Mouse (Mus musculus): ENCODE results near the gene 4932438A13Rik.
A peak's percentile ranks its signal among the peaks of the same experiment; 100 is the strongest.

Gene 4932438A13Rik

GRCm38 (mm10) chr3:36862721-36863275 is at the start of gene 4932438A13Rik:
4932438A13Rik (plus strand) TSS chr3:36863104.
- peak; percentile 86 for DNase-seq (ENCODE audit: low read depth)

DNA sequence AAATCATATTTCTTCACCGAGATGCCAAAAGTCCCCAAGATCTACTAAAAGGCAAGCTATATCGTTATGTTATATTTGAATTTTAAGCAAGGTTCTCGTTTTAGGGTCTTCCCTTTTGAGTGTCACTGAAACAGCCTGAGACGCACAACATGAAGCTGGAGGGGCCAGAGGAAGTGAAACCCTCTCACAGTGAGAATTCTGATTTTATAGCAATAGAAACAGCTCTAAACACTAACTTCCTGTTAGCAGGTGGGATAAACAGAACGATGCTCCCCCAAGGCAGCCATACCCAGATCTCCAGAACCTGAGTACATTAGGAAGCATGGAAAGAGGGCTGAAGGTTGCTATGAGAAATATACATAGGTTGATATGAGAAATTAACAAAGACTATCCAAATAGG is 46.3 kb upstream of the 4932438A13Rik start:
- no peak for DNase-seq (ENCODE audit: low read depth)

GRCm38 (mm10) chr3:36819402-36819801 is 43.5 kb upstream of the 4932438A13Rik start:
- no peak for DNase-seq (ENCODE audit: low read depth)

DNA sequence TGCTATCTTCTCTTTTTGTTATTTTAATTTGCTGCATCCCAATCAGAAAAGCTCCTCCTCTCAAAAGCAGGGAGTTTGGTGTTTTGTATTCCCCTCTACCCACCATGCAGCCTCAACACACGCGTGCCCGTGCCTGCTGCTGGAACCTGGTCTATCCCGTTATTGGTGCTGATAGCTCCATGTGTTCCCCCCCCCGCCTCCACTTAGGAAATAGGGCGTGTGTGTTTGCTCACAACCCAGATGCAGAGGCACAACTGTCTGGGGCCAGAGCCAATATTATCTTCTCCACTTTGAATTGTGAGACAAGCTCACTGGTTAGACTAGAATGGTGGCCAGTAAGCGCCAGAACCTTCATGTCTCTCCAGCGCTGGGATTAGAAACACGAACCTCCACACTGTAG is 41.9 kb upstream of the 4932438A13Rik start:
- no peak for DNase-seq (ENCODE audit: low read depth)

- DNase-seq (ENCODE audit: low read depth) = no peak
These were observed 37.8 kb upstream of the 4932438A13Rik start for GRCm38 (mm10) chr3:36825098-36825497.

DNA sequence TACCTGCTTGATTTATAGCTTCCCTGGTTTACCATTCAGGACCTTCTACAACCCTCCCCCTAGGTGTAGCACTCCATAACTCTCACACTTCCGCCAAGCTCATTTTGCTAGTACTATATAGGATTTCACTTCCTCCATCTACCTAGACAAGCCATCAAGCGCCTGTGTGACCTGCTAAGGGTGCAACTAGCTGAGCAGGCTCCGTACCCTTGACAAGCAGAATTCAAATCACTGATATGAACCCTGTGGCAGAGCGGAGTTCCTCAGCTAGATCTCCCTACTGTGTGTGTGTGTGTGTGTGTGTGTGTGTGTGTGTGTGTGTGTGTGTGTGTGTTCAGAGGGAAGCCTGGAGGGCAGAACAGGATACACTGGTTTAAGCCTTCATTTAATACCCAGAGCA is 37.4 kb upstream of the 4932438A13Rik start:
- DNase-seq (ENCODE audit: low read depth) = no peak

DNA sequence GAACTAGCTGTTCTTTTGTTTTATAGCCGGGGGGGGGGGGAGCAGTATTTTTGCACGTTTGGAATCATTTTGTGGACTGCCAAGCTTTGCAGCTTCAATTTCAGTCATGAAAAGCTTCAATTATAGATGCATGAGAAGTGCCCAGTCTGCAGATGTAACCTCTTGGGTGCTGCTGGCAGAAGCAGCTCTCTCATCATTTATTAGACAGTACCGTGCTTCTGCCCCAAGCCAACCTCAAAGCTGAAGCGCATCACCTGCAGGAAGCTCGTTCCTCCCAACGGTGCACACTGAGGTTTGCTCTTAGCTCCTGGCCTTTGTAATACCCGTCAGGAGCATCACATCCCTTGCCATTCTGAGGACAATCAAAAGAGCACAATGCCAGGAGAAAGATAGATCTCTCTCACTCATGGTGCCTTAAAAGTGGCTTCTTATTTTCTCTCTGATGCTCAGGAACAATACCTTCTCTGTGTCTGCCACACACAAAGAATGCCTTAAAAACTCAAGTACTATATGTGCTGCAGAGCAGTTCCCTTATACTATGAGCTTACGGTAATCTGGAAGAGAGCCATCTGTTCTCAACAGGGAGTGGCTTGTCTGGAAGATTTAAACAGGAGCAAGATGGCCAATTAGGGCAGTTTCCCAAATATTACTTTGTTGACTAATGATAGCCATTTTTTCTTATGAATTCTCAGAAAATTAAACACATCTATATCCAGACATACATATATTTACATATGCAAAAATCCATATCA is 35.5 kb upstream of the 4932438A13Rik start:
- no peak for DNase-seq (ENCODE audit: low read depth)

DNA sequence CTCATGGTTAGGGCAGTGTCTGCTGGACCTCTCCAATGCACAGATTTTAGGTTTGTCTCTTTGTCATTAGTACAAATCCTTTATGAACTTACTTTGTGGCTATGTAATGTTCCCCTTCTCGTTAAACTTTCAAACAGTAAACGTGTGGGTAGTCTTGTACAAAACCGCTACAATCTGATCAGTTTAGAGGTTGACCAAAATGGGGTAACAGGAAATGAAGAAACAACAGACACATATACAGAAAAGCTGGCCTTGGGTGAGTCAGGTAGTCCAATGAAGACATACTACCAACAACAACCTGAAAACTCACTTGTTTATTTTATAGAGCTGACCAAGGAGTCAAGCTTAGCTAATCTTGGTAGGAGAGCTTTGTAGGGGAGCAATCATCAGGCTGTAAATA is 32.7 kb upstream of the 4932438A13Rik start:
- DNase-seq (ENCODE audit: low read depth) = no peak

DNA sequence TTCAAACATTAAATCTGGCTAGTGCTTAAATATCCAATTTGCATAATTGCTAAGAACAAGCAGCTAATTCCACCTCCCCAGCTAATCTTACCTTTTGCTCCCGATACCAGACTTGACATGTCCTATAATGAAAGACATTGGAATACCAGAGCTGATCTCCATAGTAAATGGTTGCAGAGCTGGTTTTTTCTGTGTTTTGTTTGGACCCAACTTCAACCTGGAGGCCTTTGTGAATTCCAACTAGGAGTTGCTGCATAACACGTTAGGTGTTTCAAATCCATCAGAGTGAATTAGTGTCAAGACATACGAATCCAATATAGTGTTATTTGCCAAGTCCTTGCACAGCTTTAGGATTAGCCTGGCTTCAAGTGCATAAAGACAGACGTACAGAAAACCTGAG is 28.5 kb upstream of the 4932438A13Rik start:
- no peak for DNase-seq (ENCODE audit: low read depth)

GRCm38 (mm10) chr3:36834832-36835231 is 28.1 kb upstream of the 4932438A13Rik start:
- no peak for DNase-seq (ENCODE audit: low read depth)

DNA sequence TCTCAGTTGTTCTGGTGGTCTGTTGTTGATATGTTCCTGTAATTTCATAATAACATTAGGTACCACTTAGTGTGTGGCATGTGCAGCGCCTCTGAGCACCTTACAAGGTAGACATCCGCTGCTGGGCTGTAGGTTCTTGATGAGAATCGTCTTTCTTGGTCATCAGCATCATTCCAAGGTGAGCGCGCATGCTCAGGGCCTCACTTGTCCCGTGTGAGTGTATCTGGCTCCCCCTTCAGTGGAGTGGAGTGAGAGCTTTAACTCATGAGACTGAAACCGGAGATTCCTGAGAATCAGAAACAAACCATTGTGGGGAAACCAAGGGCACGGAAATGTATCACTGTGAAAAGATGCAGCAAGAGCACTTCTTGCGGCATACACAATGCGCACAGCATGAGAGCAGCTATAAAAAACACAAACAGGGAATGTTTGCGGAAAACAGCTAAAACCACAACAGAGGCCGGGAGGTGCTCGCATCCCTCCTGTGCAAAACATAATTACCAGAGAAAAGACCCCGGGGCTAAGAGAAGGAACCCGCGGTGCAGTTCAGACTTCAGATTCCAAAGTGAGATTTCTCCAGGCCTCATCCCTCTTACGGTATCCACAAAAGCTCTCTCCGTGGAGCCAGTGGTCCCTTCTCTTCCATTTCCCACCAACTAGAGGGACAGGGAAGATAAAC is 27.2 kb upstream of the 4932438A13Rik start:
- DNase-seq (ENCODE audit: low read depth) = no peak

GRCm38 (mm10) chr3:36836833-36837232 is 26.1 kb upstream of the 4932438A13Rik start:
- DNase-seq (ENCODE audit: low read depth) = no peak

- DNase-seq (ENCODE audit: low read depth) = peak; percentile 62
These were observed 22.0 kb upstream of the 4932438A13Rik start for GRCm38 (mm10) chr3:36840650-36841555.

DNA sequence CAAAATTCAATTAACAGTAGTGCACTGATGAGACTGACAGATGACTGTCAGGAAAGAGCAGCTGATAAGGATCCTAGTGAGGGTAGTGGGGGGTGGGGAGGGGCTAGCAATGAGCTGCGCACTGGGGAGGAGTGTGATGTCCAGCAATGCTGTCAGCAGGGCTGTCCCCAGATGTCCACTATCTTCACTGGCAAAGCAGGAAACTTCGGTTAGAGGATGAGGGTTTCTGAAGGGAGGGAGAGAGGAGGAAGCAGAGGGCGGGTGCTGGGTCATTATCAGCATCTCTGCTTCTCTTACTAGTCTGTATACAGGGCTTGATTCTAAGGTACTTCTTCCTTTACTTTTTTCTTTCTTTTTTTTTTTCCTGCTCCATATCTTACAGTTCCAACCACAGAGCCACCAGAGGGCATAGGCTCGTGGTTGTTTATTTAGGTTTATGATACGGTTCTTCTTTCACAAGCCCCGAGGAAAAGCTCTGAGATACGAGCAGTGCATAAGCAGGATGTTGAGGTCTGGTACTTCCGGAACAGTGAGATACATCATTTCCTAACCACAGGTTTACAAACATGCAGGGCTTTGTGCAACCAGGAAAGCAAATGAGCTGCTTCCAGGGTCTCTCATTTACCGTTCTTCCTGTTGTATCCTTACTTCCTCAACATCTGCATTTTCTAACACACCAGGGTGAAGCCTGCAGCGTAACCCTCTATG is 9.0 kb upstream of the 4932438A13Rik start:
- DNase-seq (ENCODE audit: low read depth) = peak; percentile 35

DNA sequence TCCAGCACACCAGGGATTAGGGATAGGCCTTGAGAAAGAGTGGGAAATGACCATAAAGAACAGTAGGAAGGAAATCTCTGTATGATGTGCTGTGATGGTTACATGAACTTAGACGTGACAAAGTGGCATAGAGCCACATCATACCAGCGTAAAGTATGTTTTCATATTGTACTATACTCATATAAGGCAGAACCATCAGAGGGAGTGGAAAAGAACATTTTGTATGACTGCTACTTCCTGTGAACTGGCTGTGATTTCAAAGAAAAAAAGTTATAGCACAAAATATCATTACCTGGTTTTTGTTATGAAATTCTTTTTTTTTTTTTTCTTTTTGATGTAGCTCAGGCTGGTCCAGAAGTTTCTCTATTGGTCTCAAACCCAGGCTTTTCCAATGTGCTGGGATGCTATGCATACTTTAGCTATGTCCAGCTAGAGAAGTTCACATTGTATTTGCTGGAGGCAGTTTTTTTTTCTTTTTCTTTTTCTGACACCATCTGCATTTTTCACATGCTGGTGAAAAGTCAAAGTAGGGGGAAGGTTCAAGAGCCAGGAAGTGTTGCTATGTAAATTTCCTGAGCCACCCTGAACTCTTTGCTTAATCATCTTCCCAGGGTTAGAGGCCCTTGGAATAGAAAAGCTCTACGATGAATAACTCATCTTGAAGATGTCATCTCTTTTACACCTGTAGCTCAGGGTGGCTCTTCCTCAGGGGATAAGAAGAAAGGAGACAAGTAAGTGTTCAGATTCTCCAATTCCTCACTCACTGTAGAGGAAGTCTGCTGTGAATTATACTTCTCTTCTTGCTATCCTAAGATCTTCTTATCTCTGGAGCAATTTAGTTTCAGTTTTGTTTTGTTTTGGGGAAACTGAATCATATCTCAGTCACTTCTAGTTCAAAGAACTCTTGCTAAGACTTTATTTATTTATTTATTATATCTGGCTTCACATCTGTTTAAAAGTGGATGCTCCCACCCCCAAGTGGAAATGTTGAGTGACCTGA is 1.2 kb upstream of the 4932438A13Rik start:
- DNase-seq (ENCODE audit: low read depth) = peak; percentile 16

DNA sequence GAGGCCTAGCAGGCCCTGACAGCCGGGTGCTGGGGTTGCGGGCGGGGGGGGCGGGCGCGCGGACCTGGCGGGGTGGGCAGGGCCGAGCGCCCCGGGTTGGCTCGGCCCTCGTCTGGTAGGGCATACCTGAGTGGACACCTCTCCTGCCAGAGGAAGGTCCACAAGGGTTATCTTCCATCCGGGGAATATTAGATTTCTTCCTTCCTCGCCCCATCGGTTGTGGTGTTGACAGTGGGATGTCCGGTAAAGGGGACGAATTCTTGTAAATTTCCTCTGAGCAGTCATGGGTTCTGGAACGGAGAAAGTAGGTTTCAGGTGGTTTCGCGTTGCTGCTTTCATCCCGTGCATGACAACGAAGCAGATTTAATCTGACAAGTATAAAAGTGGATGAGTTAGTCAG is 523 bp downstream of the 4932438A13Rik start:
- peak; percentile 14 for DNase-seq (ENCODE audit: low read depth)

GRCm38 (mm10) chr3:36863881-36864280 is 977 bp downstream of the 4932438A13Rik start:
- DNase-seq (ENCODE audit: low read depth) = no peak

GRCm38 (mm10) chr3:36864466-36864865 is 1.6 kb downstream of the 4932438A13Rik start:
- DNase-seq (ENCODE audit: low read depth) = no peak

- no peak for DNase-seq (ENCODE audit: low read depth)
These were observed 42.5 kb downstream of the 4932438A13Rik start for GRCm38 (mm10) chr3:36905372-36905771.

GRCm38 (mm10) chr3:36917832-36918231 is 54.9 kb downstream of the 4932438A13Rik start:
- DNase-seq (ENCODE audit: low read depth) = no peak

All from c-Kit-positive CD71-negative TER-119-negative erythroid progenitor cells, embryonic 14.5 days (primary cell).